Mouse (Mus musculus) CH12.LX (cell line): ENCODE measurements around the gene Mien1. TPM values are rescaled to one million over a fixed set of nuclear protein-coding genes. Genes with fewer than 3 reads are reported as not detected.

ENCODE experiments used
- DNase-seq: peaks from one replicate; pipeline ENCODE4 v3.0.0-alpha.2; 2013; ENCODE audit errors: extremely low read depth
- H3K27ac ChIP-seq: 2 replicates; pipeline ENCODE4 v1.5.1; 2012; ENCODE audit warnings: low read depth, mild to moderate bottlenecking, control low read depth, moderate library complexity; ENCODE audit not compliant: insufficient read depth
- H3K27me3 ChIP-seq: replicated peaks from 2 replicates; pipeline ENCODE3; 2012; ENCODE audit warnings: inconsistent platforms
- H3K36me3 ChIP-seq, 2 experiments: replicated peaks in 1 of 2; 2 replicates each; pipeline versions ENCODE3 to v1.6.1; 2012; ENCODE audit warnings: inconsistent platforms in 1 of 2, low read length in 1 of 2, mild to moderate bottlenecking in 1 of 2, mixed read lengths in 1 of 2, moderate library complexity in 1 of 2; ENCODE audit not compliant: control insufficient read depth in 1 of 2, insufficient read depth in 1 of 2
- H3K4me1 ChIP-seq, 2 experiments: 2 replicates each; pipeline ENCODE4 v1.6.1; 2012; ENCODE audit warnings: inconsistent platforms in 1 of 2, moderate library complexity in 1 of 2; ENCODE audit not compliant: insufficient read depth in 2 of 2, control insufficient read depth in 1 of 2
- H3K4me2 ChIP-seq: 2 replicates; pipeline ENCODE4 v1.6.1; 2012; ENCODE audit warnings: low read depth, mild to moderate bottlenecking, control low read depth; ENCODE audit not compliant: poor library complexity, insufficient read depth, severe bottlenecking
- H3K4me3 ChIP-seq, 3 experiments: fragments of 150-350 bp in 1 of 3; sonication (generic) in 1 of 3; replicated peaks in 1 of 3; 2 replicates each; pipeline versions ENCODE3 to v1.5.1; 2011 to 2012; ENCODE audit warnings: low read depth in 2 of 3, low read length in 2 of 3, mild to moderate bottlenecking in 2 of 3, moderate library complexity in 2 of 3, control low read depth in 1 of 3, improper control_type of control experiment in 1 of 3, inconsistent platforms in 1 of 3, mixed read lengths in 1 of 3; ENCODE audit not compliant: poor library complexity in 1 of 3
- H3K79me2 ChIP-seq: replicated peaks from 2 replicates; pipeline ENCODE4 v1.6.1; 2012; ENCODE audit warnings: mild to moderate bottlenecking, moderate library complexity; ENCODE audit not compliant: control insufficient read depth, poor library complexity, insufficient read depth, severe bottlenecking; ENCODE audit errors: extremely low read depth
- H3K9ac ChIP-seq: 2 replicates; pipeline ENCODE4 v1.6.1; 2012; ENCODE audit warnings: low read depth, mild to moderate bottlenecking, control low read depth, moderate library complexity; ENCODE audit not compliant: insufficient read depth
- H3K9me3 ChIP-seq: replicated peaks from 2 replicates; pipeline ENCODE3; 2012; ENCODE audit warnings: low read length, inconsistent platforms, mixed read lengths
- CHD1 ChIP-seq: IDR thresholded peaks from 2 replicates; pipeline ENCODE4 v1.6.1; 2012; ENCODE audit warnings: low read depth, low read length, improper control_type of control experiment, inconsistent platforms
- CTCF ChIP-seq, 2 experiments: IDR thresholded peaks in 1 of 2; conservative IDR thresholded peaks in 1 of 2; 2 replicates each; pipeline ENCODE4 v1.5.1; 2011 to 2012; ENCODE audit warnings: low read depth in 2 of 2, low read length in 2 of 2, improper control_type of control experiment in 1 of 2, inconsistent platforms in 1 of 2, mild to moderate bottlenecking in 1 of 2, moderate library complexity in 1 of 2
- E2F4 ChIP-seq: IDR thresholded peaks from 2 replicates; pipeline ENCODE4 v1.6.1; 2011; ENCODE audit warnings: low read depth, low read length, improper control_type of control experiment; ENCODE audit not compliant: insufficient replicate concordance
- ELF1 ChIP-seq: IDR thresholded peaks from 2 replicates; pipeline ENCODE4 v1.6.1; 2014; ENCODE audit warnings: low read depth, mild to moderate bottlenecking, inconsistent platforms, low read length, improper control_type of control experiment
- GABPA ChIP-seq: IDR thresholded peaks from 2 replicates; pipeline ENCODE4 v1.6.1; 2012; ENCODE audit warnings: low read depth, low read length, improper control_type of control experiment, inconsistent platforms; ENCODE audit not compliant: insufficient replicate concordance
- HCFC1 ChIP-seq: IDR thresholded peaks from 2 replicates; pipeline ENCODE4 v1.6.1; 2012; ENCODE audit warnings: low read depth, mild to moderate bottlenecking, inconsistent platforms, low read length, improper control_type of control experiment
- IRF4 ChIP-seq: IDR thresholded peaks from 2 replicates; pipeline ENCODE4 v1.6.1; 2014; ENCODE audit warnings: low read depth, mild to moderate bottlenecking, inconsistent platforms, low read length, improper control_type of control experiment
- MXI1 ChIP-seq: IDR thresholded peaks from 2 replicates; pipeline ENCODE4 v1.6.1; 2011; ENCODE audit warnings: mild to moderate bottlenecking, low read depth, low read length, improper control_type of control experiment
- MYC ChIP-seq: IDR thresholded peaks from 2 replicates; pipeline ENCODE4 v1.6.1; 2011; ENCODE audit warnings: low read depth, mild to moderate bottlenecking, improper control_type of control experiment, low read length
- NELFE ChIP-seq: IDR thresholded peaks from 2 replicates; pipeline ENCODE4 v1.6.1; 2011; ENCODE audit warnings: low read depth, low read length, improper control_type of control experiment
- NRF1 ChIP-seq: IDR thresholded peaks from 2 replicates; pipeline ENCODE4 v1.6.1; 2014; ENCODE audit warnings: low read depth, mild to moderate bottlenecking, inconsistent platforms, low read length, improper control_type of control experiment, moderate library complexity
- PAX5 ChIP-seq: IDR thresholded peaks from 2 replicates; pipeline ENCODE4 v1.6.1; 2012; ENCODE audit warnings: low read length, inconsistent platforms, mixed read lengths
- POLR2A ChIP-seq: IDR thresholded peaks from 2 replicates; pipeline ENCODE4 v1.6.1; 2011; ENCODE audit warnings: low read depth, mild to moderate bottlenecking, improper control_type of control experiment, low read length
- POLR2AphosphoS2 ChIP-seq: IDR thresholded peaks from 2 replicates; pipeline ENCODE4 v1.6.1; 2011; ENCODE audit warnings: low read depth, low read length, improper control_type of control experiment
- RAD21 ChIP-seq: IDR thresholded peaks from 2 replicates; pipeline ENCODE4 v1.6.1; 2011; ENCODE audit warnings: low read depth, mild to moderate bottlenecking, low read length, improper control_type of control experiment, moderate library complexity
- RCOR1 ChIP-seq: conservative IDR thresholded peaks from 2 replicates; pipeline ENCODE4 v1.6.1; 2012; ENCODE audit warnings: low read depth, mild to moderate bottlenecking, inconsistent platforms, low read length, improper control_type of control experiment
- SIN3A ChIP-seq: IDR thresholded peaks from 2 replicates; pipeline ENCODE4 v1.6.1; 2012; ENCODE audit warnings: low read length, improper control_type of control experiment, inconsistent platforms
- USF1 ChIP-seq: IDR thresholded peaks from 2 replicates; pipeline ENCODE4 v1.6.1; 2014; ENCODE audit warnings: low read depth, mild to moderate bottlenecking, inconsistent platforms, low read length, improper control_type of control experiment
- USF2 ChIP-seq: conservative IDR thresholded peaks from 2 replicates; pipeline ENCODE4 v1.6.1; 2011; ENCODE audit warnings: low read depth, low read length, improper control_type of control experiment
- ZC3H11A ChIP-seq: IDR thresholded peaks from 2 replicates; pipeline ENCODE4 v1.6.1; 2012; ENCODE audit warnings: low read depth, mild to moderate bottlenecking, inconsistent platforms, low read length, improper control_type of control experiment
- dilution Hi-C: fragments of 300-500 bp; cut with MboI; formaldehyde crosslinking; loops from 2 replicates; pipeline ENCODE4 v1.14.3; 2020; ENCODE audit warnings: low sequenced_read_pairs; ENCODE audit not compliant: extremely low pct_unique_long_range_greater_than_20kb, extremely low pct_ligation_motif_present
- in situ Hi-C: fragments of 300-500 bp; cut with MboI; formaldehyde crosslinking; loops from 3 replicates; pipeline ENCODE4 v1.14.3; 2019; ENCODE audit warnings: low sequenced_read_pairs, low pct_ligation_motif_present, low pct_unique_long_range_greater_than_20kb, mixed read lengths
- polyA plus RNA-seq: library from polyadenylated mRNA; unstranded; fragments of >175 nt; gene quantifications from 2 replicates; pipeline ENCODE4 v1.2.1, GENCODE M21; 2012; ENCODE audit warnings: low read depth; ENCODE audit not compliant: insufficient read length
- total RNA-seq, 2 experiments: library from RNA; depleted of rRNA; stranded (reverse); fragments of 300-350 nt in 1 of 2; fragments of >200 nt in 1 of 2; gene quantifications; 2 replicates each; pipeline ENCODE4 v1.2.3; 2012 to 2014

Mien1 gene
- total and polyA plus RNA-seq, 3 experiments = 84.7 to 129 (median 94.6) TPM

- Histone ChIP-seq H3K79me2 (no peaks in the 10 kb centered on the region), H3K9ac (no peak overlapping the region), H3K27ac (no peak overlapping the region), H3K4me1 (no peaks in the 10 kb centered on the region; a peak in 2 of 4 replicates), H3K27me3 (peaks cover 94% of the 10 kb centered on the region), H3K4me3 (no peak overlapping the region), H3K36me3 (no peaks in the 10 kb centered on the region), H3K4me2 (no peak overlapping the region), H3K9me3 (no peaks in the 10 kb centered on the region)
- in situ Hi-C loops (no loop called here), dilution Hi-C loops (no loop called here)
- no peak for DNase-seq
- TF ChIP-seq ELF1 (no peak), GABPA (no peak), POLR2A (no peak), NRF1 (no peak), CTCF (conservative IDR thresholded peaks at IDR 0.05 in 1 of 2, IDR thresholded peaks at IDR 0.05 in 1 of 2; ENCODE audit: low read depth in 2 of 2, low read length in 2 of 2) (no peak), USF2 (no peak), POLR2AphosphoS2 (no peak)
These were observed 24.6 kb downstream of the Mien1 start for GRCm38 (mm10) chr11:98414162-98414561.

GRCm38 (mm10) chr11:98413731-98414130, 25.1 kb downstream of the Mien1 start:
- no peak overlapping the region for H3K4me2 ChIP-seq
- no peaks in the 10 kb centered on the region for H3K79me2 ChIP-seq
- TF ChIP-seq RAD21 (no peak), ZC3H11A (no peak), GABPA (no peak), RCOR1 (no peak), PAX5 (no peak), MXI1 (no peak), CHD1 (no peak), E2F4 (no peak), IRF4 (no peak), POLR2A (no peak), MYC (no peak), HCFC1 (no peak), USF2 (no peak), SIN3A (no peak), NELFE (no peak), NRF1 (no peak), USF1 (no peak)
- TF ChIP-seq, all 38 proteins: peak for 0
- no peak overlapping the region for H3K9ac ChIP-seq
- H3K4me1 ChIP-seq = no peaks in the 10 kb centered on the region; a peak in 2 of 4 replicates
- peaks cover 94% of the 10 kb centered on the region for H3K27me3 ChIP-seq
- H3K36me3 ChIP-seq = no peaks in the 10 kb centered on the region
- in situ Hi-C loops = no loop called here
- H3K27ac ChIP-seq = no peak overlapping the region
- DNase-seq = no peak
- dilution Hi-C loops = no loop called here
- no peak overlapping the region for H3K4me3 ChIP-seq
- no peaks in the 10 kb centered on the region for H3K9me3 ChIP-seq
